11 mouse cellular contexts compared by ENCODE assay signal in the genomic region with DNA sequence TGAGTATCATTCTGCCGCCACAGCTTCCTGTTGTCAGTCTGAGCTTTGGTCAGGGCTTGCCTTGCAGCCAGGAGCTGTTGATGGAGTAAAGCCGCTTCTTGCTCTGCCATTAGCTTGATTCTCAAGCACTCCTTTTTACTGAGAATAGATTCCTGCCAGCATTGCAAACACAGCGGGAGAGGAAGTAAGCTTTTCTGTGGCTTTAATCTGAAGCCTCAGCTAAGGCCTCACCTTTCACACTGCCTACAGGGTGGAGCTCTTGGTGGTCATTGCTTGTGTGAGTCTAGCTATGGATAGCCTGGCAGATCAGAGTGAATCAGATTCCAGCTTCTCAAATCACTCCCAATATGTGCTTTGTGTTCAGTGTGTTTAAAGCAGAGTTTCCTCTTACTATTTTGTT. TPM values are rescaled to one million over a fixed set of nuclear protein-coding genes. Genes with fewer than 3 reads are reported as not detected.
A peak's percentile ranks its signal among the peaks of the same experiment; 100 is the strongest.
DNase-seq lines count a peak whose midpoint lies in the region; ATAC-seq and TF ChIP-seq lines count a peak whose summit lies in the region.
"Had no signal": no experiment of that assay in that cellular context is flagged by ENCODE, and none has a peak within 500 bp of the region (broad histone marks: within the 10 kb centered on the region; RNA-seq: fewer than 3 reads in every experiment).

No protein-coding gene starts in this region.

- H3K4me1 ChIP-seq in kidney, embryonic 15.5 days = peaks cover 23% of the 10 kb centered on the region
- peaks cover 28% of the 10 kb centered on the region for H3K4me1 ChIP-seq in E14TG2a.4 (replicated peaks; ENCODE audit: low read depth, low read length)
- H3K4me1 ChIP-seq in heart, embryonic 11.5 days (ENCODE audit: control insufficient read depth, insufficient read depth, low read length) = no peaks in the 10 kb centered on the region

- no peak overlapping the region for H3K4me3 ChIP-seq in kidney, embryonic 15.5 days (replicated peaks)
- H3K4me3 ChIP-seq in E14TG2a.4 (replicated peaks; ENCODE audit: low read length) = 0 out of 2 replicates have a peak overlapping the region, but pooled peaks have one; percentile 21
- H3K4me3 ChIP-seq in heart, embryonic 11.5 days (ENCODE audit: low read depth, low read length) = no peak overlapping the region
- H3K4me3 ChIP-seq: forebrain, embryonic 15.5 days had no signal

- no peak overlapping the region for H3K9ac ChIP-seq in kidney, embryonic 15.5 days
- H3K9ac ChIP-seq in heart, embryonic 11.5 days (ENCODE audit: low read depth, low read length) = no peak overlapping the region
- H3K9ac ChIP-seq: forebrain, embryonic 15.5 days had no signal

- TF ChIP-seq CTCF in E14TG2a.4 (conservative IDR thresholded peaks at IDR 0.05; ENCODE audit: low read length) = no peak

- H3K27ac ChIP-seq in kidney, embryonic 15.5 days = peak overlapping the region; percentile 78
- H3K27ac ChIP-seq in heart, embryonic 11.5 days (ENCODE audit: low read depth, low read length) = no peak overlapping the region
- H3K27ac ChIP-seq: forebrain, embryonic 15.5 days had no signal

- WGBS in kidney, embryonic 15.5 days = 48% methylated on average over 3 of the region's 3 CpGs
- 29% methylated on average over 3 of the region's 3 CpGs for WGBS in heart, embryonic 11.5 days (ENCODE audit: insufficient replicate concordance)

- no peak; the same call in 1 of the 2 replicates for ATAC-seq in kidney, embryonic 15.5 days (replicated peaks; ENCODE audit: low FRiP score)
- peak; percentile 84 for ATAC-seq in granulocyte monocyte progenitor cell, adult 5-6 weeks (replicated peaks; ENCODE audit: poor library complexity, severe bottlenecking)
- no peak for ATAC-seq in heart, embryonic 11.5 days (replicated peaks; ENCODE audit: insufficient number of reproducible peaks, low FRiP score, low TSS enrichment)
- ATAC-seq: Patski had no signal

- H3K36me3 ChIP-seq in kidney, embryonic 15.5 days = no peaks in the 10 kb centered on the region
- no peaks in the 10 kb centered on the region for H3K36me3 ChIP-seq in E14TG2a.4 (ENCODE audit: insufficient read depth, low read length)
- H3K36me3 ChIP-seq in splenic B cell, adult 2 months (ENCODE audit: control insufficient read depth, insufficient read depth, low read length, poor library complexity, severe bottlenecking) = no peaks in the 10 kb centered on the region
- H3K36me3 ChIP-seq in heart, embryonic 11.5 days (ENCODE audit: control insufficient read depth, insufficient read depth, low read length) = no peaks in the 10 kb centered on the region; the same call in 1 of the 2 replicates
- H3K36me3 ChIP-seq: forebrain, embryonic 15.5 days had no signal

- peaks cover 6% of the 10 kb centered on the region; the same call in 1 of the 2 replicates for H3K9me3 ChIP-seq in kidney, embryonic 15.5 days (replicated peaks)
- peaks cover 17% of the 10 kb centered on the region for H3K9me3 ChIP-seq in E14TG2a.4 (ENCODE audit: low read length)
- peaks cover 5% of the 10 kb centered on the region; the same call in 1 of the 2 replicates for H3K9me3 ChIP-seq in heart, embryonic 11.5 days (replicated peaks; ENCODE audit: control insufficient read depth, low read length)

- H3K4me2 ChIP-seq in kidney, embryonic 15.5 days = no peak overlapping the region
- H3K4me2 ChIP-seq in heart, embryonic 11.5 days = no peak overlapping the region
- H3K4me2 ChIP-seq: forebrain, embryonic 15.5 days had no signal

- DNase-seq in kidney, postnatal 10 days = no peak
- DNase-seq in splenic B cell, adult 2 months (ENCODE audit: low read depth, low spot score) = peak; percentile 24
- DNase-seq in ovary, postnatal 36 days (ENCODE audit: low spot score) = no peak
- no peak for DNase-seq in lung, postnatal 25 days (ENCODE audit: low spot score)
- DNase-seq: heart, postnatal 4 days had no signal

- H3K27me3 ChIP-seq in kidney, embryonic 15.5 days = no peaks in the 10 kb centered on the region
- H3K27me3 ChIP-seq in E14TG2a.4 (ENCODE audit: insufficient read depth, low read length) = peaks cover 9% of the 10 kb centered on the region; the same call in 1 of the 2 replicates
- no peaks in the 10 kb centered on the region for H3K27me3 ChIP-seq in splenic B cell, adult 2 months (ENCODE audit: control insufficient read depth, insufficient read depth, low read length, poor library complexity, severe bottlenecking)
- H3K27me3 ChIP-seq in heart, embryonic 11.5 days (ENCODE audit: control insufficient read depth, insufficient read depth, low read length) = no peaks in the 10 kb centered on the region
- H3K27me3 ChIP-seq: forebrain, embryonic 15.5 days; Patski had no signal

RNA-seq across cellular contexts. Expression of a gene that starts 33.1 kb away (rescaled TPM):
- 180 and 188 TPM in 2 replicates for polyA plus RNA-seq in kidney, embryonic 15.5 days (2015; fragmentation: Nextera tagmentation; extraction: Ambion mirVana)
- total RNA-seq in granulocyte monocyte progenitor cell, adult 5-6 weeks (2014; fragmentation: Nextera tagmentation) = 140 and 168 TPM in 2 replicates
- 169 and 206 TPM in 2 replicates for total RNA-seq in granulocyte monocyte progenitor cell, adult 5-6 weeks (2017)
- 187 and 204 TPM in 2 replicates for polyA plus RNA-seq in heart, embryonic 11.5 days (2014; fragmentation: Nextera tagmentation; extraction: Ambion mirVana)
